Mouse (Mus musculus) cerebellum, postnatal 14 days (tissue): Measurements from ENCODE around the gene Gm48551.
A peak's percentile ranks its signal among the peaks of the same experiment; 100 is the strongest.

ENCODE experiments used
- DNase-seq, 2 experiments: peaks; one replicate each; pipeline ENCODE4 v3.0.0; 2021; ENCODE audit warnings: mixed read lengths in 2 of 2

Gene Gm48551

DNA sequence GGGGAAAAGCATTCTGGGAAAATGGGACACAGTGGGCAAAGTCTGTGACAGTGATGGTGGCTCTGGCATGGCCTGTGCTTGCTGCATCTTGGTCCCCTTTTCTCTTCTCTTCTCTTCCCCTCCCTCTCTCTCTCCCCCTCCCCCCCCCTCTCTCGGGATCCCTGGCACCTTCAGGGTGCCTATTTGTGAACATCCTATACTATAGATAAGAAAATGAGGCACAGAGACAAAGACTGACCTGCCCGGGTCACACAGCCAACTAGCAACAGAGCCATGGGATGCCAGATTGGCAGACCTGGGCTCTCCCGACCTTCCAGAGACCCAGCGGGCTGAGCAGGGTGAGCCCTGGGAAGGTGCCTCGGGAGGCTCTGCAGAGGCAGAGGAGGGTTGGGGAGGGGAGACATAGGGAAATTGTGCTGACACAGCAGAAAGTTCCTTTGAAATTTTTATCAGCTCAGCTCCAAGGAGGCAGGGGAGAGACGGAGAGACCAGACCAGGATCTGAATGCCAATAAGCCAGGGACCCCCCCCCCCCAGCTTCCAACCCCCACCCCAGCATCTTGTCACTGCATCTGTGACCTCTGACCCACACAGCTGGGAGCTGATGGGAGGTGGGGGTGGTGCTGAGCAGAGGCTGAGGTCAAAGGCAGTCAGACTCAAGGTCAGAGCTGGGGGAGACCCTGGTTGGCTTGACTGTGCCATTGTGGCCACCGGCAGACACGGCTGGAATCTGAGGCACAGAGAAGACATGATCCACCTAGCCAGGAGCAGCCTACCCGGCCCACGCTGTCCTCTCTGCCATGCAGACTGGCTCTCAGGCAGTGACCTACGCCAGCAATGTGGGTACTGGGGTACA, 34.2 kb downstream of the Gm48551 start:
- DNase-seq, result peak; percentile 24 to 35

DNA sequence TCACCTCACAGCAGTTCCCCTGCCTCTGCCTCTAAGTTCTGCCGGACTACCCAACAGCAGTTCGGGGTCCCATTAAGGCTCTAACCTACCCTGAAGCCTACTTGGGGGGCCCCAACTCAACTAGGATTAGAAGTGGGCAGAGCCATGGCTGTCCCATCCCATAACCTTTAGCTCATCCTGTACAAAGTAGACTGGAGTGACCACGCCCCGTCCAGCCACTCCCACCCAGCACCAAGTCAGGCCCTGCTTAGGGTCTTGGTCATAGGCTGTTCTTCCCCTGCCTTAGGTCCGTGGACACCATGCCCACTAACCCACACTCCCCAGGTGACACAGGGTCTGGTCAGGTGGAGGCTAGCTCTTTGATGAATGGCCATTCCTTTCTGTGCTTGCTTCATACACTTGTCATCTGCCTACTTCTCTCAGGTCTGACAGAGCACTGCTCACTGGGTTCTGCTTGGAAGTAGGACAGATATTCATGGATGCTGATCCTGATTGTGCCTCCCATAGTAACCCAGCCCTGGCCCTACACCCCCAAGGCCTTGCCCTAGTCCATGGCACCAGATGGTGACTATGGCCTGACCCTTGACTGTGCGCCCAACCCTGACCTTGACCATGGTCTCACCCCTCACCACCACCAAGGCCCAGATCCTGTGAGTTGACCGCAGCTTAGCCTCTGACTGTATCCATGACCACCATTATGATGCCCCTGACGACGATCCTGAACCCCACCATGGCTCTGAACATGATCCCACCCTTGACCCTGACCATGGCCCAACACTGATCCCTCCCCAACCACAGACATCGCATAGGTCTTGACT, 35.1 kb downstream of the Gm48551 start:
- peak; percentile 27 to 34 for DNase-seq

DNA sequence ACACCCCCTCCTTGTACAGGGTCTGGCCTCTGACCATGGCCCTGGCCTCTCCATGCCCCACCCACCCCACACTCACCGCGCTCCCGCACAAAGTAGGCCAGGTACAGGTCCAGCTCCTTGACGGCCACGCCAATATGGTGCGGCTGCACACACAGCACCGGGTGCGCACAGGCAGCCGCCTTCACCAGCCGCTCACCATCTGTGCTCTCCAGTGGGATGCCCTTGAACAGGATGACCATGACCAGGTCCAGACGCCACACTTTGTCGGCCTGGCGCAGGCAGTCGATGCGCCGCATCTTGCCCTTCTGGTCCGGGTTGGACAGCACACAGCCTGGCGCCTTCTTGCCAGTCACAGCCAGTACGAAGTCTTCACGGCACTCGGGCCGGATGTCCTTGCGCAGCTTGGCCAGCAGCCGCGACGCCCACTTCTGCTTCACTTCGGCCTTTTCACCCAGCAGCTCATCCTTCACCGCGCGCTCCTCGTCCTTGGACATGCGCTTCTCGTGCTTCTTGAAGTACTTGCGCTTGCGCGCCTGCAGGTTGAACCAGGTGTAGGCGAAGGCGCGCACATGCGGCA, 36.0 kb downstream of the Gm48551 start:
- peak; percentile 77 to 82 for DNase-seq

DNA sequence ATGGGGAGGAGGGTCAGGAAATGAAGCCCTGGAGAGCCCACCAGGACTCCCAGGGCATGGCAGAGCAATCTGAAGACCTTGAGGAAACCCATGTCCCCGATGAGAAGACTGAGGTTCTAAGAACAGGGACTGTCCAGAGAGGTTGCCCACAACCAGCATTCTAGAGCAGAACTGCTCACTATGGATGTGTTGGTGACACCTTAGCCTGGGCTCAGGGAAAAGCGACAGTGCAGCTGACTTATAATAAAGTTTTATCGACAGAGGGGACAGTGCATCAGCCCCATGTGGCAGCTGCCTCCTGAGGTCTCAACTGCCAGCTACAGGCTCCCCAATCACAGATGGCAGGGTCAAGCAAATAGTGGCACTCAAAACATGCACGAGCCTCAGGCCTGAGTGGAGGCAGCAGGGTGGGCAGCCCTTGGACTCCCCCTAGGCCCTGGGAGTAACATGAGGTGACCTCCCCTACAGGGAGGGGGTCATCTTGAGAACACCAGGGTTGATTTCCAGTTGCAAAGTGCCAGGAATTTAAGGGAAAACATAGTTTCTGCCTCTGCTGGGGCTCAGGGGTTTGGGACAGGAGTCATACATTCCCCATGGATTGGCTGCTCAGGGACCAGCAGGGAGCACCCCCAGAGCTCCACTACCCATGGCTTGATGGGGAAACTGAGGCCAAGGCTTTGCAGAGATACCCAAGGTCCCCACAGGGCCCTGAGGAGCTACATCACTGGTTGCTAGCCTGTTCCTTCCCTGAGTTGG, 37.0 kb downstream of the Gm48551 start:
- DNase-seq, result peak; percentile 17 to 20

DNA sequence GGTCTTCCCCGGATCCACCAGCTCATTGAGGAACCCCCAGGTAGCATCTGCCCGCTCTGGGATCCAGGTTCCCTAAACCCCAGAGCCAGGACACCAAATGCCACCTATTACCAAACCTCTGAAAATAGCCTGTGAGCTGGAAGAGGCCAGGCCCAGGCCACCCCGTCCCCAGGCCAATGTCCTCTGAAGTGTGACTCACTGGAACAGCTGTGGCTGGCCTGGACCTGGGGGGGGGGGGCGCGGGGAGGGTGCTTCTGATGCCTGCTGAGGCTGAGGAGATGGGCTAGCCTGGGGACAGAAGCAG, 37.5 kb downstream of the Gm48551 start:
- DNase-seq, result no peak

DNA sequence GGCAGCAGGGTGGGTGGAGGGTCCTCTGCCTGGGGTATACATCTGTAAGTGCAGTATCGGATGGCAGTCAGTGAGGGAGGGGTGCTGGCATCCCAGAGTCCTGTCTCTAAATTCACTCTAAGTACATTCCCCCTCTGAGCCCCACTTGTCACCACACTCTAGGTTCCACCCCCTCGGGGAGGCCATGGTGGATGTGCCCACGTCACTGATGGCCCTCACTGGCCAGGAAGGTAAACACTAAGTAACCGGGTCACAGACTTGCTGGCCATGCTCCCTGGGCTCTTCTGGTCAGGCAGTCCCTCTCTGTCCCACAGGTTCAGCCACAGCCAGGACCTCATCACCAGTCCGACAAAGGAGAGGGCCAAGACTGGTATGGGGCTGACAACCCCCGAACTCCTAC, 37.9 kb downstream of the Gm48551 start:
- DNase-seq, result peak; percentile 24 to 26

DNA sequence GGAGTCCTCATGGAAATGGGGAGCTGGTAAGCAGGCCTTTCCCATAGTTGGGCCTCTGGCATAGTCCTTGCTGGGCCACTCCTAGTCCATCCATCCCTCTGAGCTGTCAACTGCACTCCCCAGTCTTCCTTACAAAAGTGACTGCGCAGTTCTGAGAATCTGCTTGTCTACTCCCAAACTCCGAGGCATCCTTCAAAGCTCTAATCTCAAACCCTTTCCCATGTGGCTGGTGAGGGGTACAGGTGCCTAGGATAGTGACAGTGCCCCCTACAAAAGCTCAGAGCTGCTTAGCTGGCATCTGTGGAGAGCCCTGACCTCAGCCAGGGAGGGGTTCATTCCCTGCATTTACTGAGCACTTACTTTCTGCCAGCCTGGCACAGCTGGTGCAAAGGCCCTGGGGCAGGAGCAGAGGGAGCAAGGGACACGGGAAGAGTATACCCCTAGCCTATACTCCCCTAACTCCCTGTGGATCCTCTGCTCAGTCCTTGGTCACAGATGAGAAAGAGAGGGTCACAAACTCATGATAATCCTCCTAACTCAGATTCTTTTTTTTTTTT, 38.5 kb downstream of the Gm48551 start:
- peak in 1 of 2 experiments; percentile 24 for DNase-seq

DNA sequence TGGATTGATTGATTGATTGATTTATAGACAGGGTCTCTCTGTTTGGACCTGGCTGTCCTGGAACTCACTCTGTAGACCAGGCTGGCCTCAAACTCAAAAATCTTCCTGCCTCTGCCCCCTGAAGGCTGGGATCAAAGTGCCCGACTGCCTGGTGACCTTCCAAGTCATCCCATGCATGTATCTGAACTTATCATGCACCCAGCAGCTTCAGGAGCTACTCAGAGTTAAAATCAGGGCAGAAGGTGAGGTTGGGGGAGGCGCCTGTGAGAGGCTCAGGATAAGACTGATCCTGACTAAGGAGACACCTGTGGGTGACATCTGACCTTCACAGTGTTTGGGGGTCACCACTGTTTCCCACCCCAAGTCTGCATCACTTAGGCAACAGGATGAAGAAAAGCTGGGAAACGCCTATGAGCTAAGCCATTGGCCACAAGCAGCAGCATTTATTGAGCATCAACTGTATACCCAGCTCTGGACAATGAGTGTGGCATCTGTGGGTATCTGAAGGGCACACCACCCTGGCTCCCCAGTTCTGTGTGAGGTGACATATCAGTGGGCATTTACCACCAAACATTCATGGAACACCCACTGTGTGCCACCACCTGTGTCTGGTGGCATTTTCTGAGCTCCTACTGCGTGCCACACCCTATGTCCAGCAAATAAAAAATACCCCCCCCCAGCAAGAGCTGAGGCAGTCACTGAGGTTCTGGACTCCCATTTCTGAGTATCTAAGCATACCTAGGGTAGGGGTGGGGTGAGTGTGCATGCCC, 39.4 kb downstream of the Gm48551 start:
- DNase-seq, result peak; percentile 20 to 34

DNA sequence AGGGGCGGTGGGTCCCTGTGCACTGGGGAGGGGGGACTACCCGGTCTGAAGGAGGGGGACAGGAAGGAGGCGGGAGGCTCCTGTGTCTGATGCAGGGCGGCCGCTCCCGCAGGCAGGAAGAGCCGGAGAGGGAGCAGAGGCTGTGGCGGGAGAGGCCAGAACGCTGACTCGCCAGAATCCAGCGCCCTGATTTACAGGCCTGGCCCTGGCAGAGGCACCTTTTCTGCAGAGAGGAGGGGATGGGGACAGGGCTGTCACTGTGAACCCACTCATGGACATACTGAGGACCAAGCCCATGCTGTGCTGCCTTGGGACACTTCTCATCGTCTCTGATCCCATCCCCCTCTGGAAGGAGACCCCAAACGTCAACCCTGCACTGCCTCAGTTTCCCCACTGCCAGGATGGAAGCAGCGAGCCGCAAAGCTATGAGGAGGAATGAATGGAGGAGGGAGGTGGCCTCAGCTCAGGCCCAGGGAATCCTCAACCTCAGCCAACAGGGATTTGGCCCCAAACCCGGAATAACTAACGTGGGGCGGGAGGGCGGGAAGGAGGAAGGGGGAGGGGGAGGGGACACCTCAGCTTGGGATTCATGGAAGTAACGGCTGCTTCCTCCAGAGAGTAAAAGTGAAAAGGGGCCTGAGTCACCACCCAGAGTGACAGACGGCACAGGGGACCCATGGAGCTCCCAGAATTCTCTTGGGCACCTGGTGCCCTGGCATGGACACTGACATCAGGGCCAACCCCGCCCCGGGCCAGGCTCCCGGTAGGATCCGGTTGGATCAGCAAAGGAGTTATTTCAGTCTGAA, 40.2 kb downstream of the Gm48551 start:
- DNase-seq, result peak; percentile 84 to 86

DNA sequence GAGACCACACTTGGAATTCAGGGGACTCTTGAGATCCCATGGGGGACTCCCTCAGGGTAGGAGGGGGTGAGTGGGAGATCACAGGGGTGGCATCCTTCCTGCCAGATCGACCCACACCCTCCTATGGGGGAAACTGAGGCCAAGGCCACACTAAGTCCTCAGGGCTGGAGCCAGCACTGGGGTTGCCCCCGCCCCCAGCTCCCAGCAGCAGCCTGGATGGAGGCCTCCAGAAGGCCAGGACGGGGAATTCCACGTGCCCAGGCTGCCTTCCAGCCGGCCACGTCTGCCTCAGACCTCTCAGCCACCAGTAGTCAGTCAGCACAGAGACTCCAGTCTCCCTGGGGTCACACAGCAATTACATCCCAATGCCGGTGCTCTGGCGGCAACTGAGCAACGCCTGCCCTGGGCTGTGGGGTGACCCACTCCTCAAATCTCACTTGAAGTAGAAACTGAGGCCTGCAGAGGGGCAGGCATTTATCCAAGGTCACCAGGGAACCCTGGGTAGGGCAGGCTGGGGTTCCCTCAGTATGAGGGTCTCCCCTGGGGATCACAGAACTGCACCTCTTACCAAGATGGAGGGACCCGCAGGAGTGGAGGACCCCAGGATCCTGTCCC, 41.1 kb downstream of the Gm48551 start:
- DNase-seq, result peak; percentile 64 to 66

DNA sequence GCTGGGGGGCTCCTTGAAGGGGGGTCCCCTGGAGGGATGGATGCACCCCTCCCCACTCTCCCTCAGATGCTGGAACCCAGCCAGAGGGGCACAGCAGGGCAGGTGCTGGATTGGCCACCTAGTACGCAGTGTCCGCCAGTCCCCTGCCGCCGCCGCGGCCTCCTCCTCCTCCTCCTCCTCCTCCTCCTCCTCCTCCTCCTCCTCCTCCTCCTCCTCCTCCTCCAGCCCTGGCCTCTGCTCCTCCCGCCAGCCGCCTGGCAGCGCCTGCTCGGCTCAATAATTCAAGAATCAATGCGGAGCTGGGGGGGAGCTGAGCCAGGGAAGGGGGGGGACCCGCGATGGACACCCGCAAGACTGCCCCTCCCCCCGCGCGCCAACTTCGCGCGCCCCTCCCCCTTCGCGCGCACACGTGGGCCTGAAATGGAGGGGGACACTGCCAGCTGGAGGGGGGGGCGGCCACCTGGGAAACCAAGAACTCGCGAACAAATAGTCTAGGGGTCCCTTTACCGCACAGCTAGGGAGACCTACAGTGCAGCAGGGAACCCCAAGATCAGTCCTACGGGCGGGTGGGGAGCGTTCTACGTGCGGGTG, 41.9 kb downstream of the Gm48551 start:
- DNase-seq, result peak; percentile 62 to 80

DNA sequence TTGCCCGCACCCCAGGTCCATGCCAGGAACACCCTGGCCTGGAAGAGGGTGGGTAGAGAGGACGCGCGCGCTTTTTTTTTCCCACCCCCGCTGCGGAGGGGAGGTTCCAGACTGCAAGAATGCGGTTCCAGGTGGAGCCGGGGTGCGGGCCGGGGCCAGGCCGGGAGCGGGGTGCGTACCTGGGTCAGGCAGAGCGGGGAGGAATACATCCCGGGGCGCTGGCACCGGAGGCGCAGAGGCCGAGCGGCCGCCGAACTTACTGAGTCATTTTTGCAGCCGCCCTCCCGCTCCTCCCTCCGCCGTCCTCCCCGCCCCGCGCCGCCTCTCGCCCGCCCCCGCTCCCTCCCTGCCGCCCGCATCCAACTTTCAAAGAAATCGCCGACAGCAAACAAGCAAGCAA, 42.6 kb downstream of the Gm48551 start:
- peak; percentile 79 to 80 for DNase-seq

DNA sequence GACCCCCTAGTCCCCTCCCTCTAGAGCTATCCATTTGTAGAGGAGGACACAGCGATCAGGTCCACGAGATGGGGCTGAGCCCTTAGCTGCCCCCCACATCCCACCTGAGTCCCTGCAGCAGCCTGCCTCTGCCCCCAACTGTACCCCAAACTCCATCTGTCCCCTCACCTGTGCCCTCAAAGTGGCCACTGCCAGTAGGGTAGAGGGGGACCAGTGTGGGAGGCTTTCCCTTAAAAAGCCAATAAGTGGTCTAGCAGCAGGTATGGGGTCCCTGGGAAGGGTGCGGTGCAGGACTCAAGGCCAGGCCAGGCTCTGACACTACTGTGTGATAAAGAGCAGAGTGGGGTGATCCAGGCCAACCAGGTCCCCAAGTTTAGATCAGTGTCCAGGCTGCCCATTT, 43.1 kb downstream of the Gm48551 start:
- peak in 1 of 2 experiments; percentile 26 for DNase-seq

DNA sequence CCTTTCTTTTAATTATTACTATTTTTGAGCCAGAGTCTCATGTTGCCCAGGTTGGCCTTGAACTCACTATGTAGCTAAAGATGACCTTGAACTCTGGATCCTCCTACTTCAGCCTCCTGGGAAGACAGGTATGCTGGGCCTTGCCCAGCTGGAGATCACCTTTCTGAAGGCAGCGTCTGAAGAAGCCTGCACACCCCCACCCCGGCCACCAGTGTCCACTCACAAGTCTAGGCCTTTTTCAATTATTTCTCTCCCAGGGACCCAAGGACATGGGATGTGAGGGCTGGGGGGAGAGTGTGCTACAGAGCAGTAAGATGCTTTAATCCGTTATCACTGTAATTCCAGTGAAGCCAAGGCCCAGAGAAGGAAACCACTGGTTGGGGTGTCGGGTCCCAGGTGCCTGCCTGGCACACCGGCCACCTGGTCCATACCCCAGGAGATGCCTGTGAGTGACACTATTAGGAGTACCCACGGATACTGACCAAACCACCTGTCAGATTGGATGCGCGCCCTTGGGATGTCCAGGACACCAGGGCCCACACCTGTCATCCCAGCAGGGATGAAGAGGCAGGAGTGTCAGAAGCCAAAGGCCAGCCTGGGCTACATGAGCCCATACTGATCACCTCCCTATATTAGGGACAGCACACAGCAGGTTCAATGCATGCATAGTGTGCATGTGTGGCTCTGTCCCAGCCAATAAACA, 43.7 kb downstream of the Gm48551 start:
- peak; percentile 59 to 64 for DNase-seq

DNA sequence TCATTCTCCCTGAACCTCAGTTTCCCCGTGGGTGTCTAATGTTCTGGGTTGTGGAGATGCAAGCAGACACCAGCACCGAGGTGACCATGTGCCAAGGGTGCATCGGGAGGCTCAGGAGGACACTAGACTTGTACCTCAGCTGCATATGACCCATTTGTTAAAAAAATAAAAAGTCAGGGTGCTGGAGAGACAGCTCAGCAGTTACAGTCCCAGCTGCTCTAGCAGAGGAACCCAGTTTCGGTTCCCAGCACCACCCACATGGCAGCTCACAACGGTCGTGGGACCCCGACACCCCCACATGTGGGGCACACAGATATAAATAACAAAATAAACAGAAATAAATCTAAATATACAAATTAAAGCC, 44.2 kb downstream of the Gm48551 start:
- no peak for DNase-seq

DNA sequence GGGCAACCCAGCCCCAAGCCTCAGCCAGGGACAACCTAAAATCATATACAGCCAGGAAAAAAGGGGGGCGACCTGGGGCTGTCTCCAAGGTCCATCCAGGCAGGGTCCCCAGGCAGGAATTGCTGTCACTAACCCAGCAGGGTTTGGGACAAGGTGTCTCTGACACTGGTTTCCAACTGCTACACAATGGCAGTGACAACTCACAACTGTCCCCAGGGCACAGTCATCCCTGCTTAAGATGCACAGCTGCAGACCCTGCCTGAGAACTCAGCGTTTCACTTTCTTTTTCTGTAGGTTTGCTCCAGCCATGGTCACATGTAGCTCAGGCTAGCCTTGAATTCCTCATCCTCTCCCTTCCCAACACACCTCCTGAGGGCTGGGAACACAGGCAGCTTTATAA, 44.8 kb downstream of the Gm48551 start:
- DNase-seq, result peak; percentile 23 to 24

DNA sequence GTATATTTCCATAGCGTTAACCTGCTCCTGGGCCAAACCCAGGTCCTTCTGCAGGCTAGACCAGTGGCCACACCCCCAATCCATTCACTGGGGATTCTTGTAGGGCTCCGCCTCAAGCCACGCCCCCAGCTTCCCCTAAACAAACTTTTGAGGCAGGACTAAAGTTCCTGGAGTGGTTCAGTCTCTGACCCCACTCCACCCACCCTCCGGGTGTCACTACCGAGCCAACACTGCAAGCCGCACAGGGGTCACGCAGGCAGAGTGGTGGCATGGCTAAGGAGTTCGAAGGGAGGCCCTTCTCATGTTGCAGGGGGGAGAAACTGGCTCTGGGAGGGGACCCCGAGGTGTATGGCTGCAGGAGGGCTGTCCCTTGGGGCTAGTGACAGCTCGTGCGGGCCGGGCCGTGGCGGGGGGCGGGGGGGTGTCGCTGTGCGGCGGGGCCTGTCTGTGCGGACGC, 45.4 kb downstream of the Gm48551 start:
- DNase-seq, result peak; percentile 67 to 71

DNA sequence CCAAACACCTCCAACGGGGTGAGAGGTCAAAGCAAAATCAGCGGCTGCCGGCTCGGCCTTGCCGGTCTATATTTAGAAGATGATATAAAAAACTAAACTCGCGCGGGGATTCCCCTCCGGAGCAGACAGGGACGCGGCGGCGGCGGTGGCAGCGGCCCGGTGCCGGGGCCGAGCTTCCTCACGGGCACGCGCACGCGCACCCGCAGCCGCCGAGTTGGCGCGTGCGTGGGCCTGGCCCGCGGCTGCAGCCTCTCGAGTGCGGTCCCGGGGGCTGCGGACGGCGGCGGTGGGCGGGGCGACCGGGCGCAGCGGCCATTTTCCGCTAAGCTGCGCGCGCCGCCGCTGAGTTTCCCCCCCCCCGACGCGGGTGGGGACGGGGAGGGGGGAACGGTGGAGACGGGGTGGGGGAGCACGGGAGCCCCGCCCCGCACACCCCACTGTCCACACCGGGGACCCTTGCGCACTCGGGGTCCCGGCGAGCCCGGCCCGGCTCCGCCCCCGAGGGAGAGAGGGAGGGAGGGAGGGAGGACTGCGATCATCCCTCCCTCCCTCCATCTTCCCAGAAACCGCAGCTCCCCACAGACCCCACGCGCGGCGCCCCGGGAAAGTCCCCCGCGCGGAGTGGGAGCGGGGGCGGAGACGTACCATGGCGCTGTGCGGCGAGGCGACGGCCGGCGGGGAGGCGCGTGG, 46.0 kb downstream of the Gm48551 start:
- peak; percentile 89 to 92 for DNase-seq
